Mouse (Mus musculus): ENCODE measurements around the gene 4930524B15Rik. TPM values are rescaled to one million over a fixed set of nuclear protein-coding genes. Genes with fewer than 3 reads are reported as not detected.
"Not testable (repeated sequence)": the region's sequence is repeated elsewhere in the genome, so short reads cannot be mapped to it uniquely, and the experiment has no call there.

4930524B15Rik gene
- total RNA-seq (2021): under 1 TPM in 1 of 2 experiments, not detected in 1; 0.12 TPM

- no peak for DNase-seq (ENCODE audit: extremely low spot score in 1 of 2, low spot score in 1 of 2)
Observed at GRCm38 (mm10) chr11:31965256-31966134, at the start of gene 4930524B15Rik. TSS of gene 4930524B15Rik (plus strand) at chr11:31965592.

GRCm38 (mm10) chr11:31917769-31918168 lies 47.6 kb upstream of the 4930524B15Rik start:
- no peak for DNase-seq (ENCODE audit: extremely low spot score in 1 of 2, low spot score in 1 of 2)

DNA sequence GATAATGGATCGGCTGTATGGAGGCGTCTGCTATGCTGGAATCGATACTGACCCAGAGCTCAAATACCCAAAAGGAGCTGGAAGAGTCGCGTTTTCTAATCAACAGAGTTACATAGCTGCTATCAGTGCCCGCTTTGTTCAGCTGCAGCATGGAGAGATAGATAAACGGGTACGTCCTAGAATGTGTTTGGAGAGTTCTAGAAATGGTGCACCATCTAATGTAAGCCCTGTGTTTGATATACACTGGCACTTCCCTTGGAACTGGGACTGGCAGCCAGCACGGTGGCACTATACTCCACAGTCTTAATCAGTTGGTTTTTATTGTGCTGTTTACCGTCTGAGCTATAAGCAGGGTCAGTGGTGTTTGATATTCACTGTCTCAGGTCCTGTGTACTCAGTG lies 35.3 kb upstream of the 4930524B15Rik start:
- no peak for DNase-seq (ENCODE audit: extremely low spot score in 1 of 2, low spot score in 1 of 2)

DNA sequence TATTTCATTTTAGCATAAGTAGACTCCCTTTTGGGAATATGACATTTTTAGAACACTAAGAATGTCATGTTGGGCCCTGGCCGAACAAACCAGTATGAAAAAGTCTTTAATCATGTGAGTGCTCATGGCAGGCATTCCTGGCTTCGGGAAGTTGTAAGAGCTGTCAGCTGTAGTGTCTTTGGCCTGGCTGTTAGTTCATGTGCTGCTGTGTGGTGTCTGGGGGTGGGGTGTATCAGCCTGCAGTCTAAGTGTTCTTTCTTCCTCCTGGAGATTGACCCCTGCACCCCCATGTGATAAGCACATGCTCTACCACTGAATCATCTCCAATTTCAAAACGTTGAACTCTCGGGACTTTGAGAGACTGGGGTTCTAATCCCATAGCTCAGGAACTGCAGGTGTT lies 29.7 kb upstream of the 4930524B15Rik start:
- DNase-seq (ENCODE audit: extremely low spot score in 1 of 2, low spot score in 1 of 2): no peak

GRCm38 (mm10) chr11:31936910-31937525 lies 28.4 kb upstream of the 4930524B15Rik start:
- DNase-seq (ENCODE audit: extremely low spot score in 1 of 2, low spot score in 1 of 2): no peak

DNA sequence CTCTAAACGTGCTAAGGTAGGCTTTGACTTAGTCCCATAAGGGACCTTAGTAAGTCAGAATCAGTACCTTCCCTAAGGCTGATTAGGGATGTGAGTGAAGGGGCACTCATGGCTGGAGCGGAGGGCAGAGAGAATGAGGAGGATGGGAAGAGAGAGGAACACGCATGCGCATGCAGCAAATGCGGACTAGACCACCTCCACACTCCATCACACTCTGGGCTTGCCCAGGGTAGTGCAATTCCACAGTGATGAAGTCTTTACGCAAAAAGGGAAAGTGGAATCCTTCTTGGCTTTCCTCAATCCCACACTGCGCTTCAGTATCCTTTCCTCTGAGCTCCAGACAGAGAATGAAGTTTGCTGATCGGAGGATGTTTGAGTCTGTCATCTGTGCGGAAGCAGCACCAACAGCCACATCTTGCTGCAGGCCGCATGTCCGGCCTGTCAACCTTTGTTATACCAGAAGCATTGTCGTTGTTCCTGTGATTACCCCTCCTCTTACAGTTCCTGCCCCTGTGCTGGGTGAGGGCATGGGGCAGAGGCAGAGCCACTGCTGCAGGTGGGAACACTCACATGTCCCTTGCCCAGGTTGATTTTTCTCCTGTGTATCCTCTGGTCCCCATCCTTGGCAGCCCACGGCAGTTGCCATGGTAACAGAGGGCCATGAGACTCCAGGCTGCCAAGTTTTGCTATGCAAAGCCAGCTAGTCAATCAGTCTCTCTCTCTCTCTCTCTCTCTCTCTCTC lies 24.3 kb upstream of the 4930524B15Rik start:
- peak; percentile 33 to 60 for DNase-seq (ENCODE audit: extremely low spot score in 1 of 2, low spot score in 1 of 2)

DNA sequence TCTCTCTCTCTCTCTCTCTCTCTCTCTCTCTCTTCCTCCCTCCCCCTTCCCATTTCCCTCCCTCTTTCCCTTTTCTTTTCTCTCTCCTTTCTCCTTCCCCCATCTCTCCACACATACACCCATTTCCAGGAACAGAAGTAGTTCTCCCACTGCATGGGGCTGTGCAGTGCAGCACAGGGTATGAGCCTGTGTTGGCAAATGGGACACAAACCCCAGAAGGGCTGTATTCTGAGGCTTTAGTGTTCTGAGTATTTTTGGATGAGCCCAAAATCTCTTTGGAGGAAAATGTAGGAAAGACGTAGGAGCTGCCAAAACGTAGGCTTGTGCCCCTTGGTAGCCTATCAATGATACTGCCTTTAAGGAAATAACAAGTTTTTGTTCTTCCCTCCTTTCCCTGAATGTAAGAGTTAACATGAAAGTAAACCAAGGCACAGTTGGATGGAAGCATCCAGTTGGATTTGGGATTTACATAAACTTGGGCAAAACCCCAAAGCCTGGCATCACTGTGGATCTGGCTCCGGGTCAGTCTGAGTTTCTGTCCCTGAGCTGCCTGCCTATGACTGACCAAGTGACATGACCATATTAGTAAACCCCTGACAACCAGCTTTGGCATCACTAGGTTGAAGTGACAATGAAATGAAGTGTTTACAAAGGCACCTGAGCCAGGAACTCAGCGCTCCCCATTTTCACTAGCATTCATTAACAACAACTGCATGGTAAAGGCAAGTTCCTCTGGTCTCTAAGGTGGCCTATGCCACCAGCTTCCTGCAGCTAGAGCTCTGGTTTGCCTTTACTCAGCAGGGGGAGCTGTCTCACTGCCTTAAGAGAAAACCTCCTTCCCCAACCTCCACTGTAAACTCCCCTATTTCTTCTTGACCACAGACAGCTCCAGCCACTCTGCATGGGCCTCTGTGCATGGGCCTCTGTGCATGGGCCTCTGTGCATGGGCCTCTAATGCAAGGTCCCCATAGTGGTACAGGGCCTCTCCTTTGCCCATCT lies 23.5 kb upstream of the 4930524B15Rik start:
- peak in 1 of 2 experiments; percentile 12 for DNase-seq (ENCODE audit: extremely low spot score in 1 of 2, low spot score in 1 of 2)

- DNase-seq (ENCODE audit: extremely low spot score in 1 of 2, low spot score in 1 of 2): no peak
Observed at GRCm38 (mm10) chr11:31945471-31945870, 19.9 kb upstream of the 4930524B15Rik start.

DNA sequence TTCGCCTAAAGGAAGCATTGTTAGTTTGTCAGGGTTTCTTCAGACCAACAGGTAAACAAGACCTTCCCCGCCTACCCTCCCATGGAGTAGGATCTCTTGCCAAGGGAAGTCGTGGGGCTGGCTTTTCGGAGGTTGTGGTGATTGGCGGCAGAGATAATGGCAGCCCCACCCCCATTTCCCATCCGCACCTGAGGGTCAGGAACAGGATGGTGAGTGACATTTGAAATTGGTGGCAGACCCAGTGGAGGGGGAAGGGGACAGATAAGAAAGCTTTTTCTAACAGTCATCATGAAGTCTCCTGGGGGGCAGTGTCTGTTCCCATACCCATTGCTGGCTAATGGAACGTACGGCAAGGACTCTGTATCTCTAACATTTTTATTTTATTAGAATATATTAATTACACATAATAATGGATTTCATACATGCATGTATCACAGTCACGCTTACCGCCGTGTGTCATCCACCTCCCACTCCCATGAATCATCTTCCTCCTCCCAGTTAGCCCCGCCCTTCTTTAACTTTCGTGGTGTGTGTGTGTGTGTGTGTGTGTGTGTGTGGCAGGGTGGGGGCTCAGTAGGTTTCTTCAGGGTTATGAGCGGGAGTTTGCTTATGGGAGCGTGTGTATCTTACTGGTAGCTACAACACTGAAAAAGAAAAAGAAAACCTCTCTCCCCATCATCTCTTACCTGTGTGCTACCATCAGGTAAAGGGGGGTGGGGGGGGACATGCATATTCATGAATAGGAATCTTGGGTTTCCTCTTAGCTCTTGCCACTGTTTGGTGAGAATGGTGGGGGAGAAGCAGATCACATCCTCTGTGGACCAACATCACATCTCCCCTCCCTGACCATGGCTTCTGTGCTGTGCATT lies 16.7 kb upstream of the 4930524B15Rik start:
- peak in 1 of 2 experiments; percentile 10 for DNase-seq (ENCODE audit: extremely low spot score in 1 of 2, low spot score in 1 of 2)

- peak; percentile 57 to 89 for DNase-seq (ENCODE audit: extremely low spot score in 1 of 2, low spot score in 1 of 2)
Observed at GRCm38 (mm10) chr11:31949331-31949785, 16.0 kb upstream of the 4930524B15Rik start.

- no peak for DNase-seq (ENCODE audit: extremely low spot score in 1 of 2, low spot score in 1 of 2)
Observed at GRCm38 (mm10) chr11:31960071-31960470, 5.3 kb upstream of the 4930524B15Rik start.

DNA sequence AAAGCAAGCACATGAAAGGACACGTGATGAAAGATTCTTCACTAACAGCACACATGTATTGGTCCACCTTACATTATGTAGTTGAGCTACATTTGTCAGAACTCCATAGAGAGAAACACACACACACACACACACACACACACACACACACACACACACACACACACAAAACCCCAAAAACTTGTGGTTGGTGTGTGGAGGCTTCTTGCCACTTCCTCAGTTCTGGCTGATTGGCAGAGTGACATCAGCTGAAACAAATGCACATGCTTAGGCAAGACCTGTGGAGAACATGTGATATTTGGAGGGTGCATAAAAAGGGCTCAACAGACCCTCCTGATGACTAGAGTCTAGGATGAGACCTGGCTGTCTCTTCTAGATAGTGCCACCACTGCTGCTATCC lies 1.4 kb upstream of the 4930524B15Rik start:
- no peak for DNase-seq (ENCODE audit: extremely low spot score in 1 of 2, low spot score in 1 of 2)

DNA sequence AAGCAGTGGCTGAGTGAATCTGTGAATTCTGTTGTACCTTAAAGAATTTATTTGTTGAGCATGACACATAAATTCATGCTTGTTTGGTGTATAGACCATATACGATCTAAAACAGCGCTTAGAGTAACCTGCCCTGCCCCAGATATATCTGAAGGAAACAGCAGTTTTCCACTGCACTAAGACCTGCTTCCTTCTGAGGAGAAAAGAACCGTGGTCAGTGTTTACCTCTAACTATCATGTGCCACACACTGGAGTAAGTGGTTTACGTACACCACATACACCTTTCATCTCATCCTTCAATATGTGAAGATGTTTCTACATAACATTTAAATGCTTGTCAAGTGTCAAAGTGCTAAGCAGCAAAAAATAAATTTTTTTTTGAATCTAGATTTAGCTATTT lies 8.7 kb downstream of the 4930524B15Rik start:
- no peak for DNase-seq (ENCODE audit: extremely low spot score in 1 of 2, low spot score in 1 of 2)

DNA sequence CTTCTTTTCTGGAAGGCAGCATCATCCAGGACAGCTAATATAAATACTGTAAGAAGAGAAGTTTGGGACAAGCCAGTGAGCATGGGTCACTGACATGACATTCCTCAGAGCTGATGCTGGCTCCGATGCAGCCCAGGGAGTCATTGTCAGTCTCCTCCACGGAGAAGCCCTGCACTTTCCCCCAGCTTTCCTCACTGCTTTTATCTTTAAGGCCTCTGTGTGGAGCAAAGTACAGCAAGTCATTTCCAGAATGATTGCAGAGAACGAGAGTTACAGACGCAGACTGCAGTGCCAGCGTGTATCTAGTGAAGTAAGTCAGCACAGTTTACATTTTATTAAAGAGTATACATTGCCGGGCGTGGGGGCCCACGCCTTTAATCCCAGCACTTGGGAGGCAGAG lies 9.4 kb downstream of the 4930524B15Rik start:
- no peak for DNase-seq (ENCODE audit: extremely low spot score in 1 of 2, low spot score in 1 of 2)

DNA sequence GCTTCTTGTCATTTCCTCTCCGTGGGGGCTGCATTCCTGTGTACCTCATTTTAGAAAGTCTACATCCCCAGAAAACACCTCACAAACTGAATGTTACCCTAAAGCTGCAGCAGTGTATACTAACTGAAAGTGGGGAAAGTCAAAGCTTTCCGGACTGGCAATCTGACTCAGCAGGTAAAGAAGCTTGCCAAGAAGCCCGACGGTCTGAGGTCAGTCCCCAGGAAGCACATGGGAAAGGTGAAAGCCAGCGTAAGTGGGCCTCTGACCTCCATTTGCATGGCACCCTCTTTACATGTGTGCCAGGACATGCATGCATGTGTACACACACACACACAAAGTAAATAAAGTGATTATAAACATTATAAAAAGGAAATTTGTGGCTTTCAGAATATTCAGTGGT lies 10.3 kb downstream of the 4930524B15Rik start:
- DNase-seq (ENCODE audit: extremely low spot score in 1 of 2, low spot score in 1 of 2): no peak

DNA sequence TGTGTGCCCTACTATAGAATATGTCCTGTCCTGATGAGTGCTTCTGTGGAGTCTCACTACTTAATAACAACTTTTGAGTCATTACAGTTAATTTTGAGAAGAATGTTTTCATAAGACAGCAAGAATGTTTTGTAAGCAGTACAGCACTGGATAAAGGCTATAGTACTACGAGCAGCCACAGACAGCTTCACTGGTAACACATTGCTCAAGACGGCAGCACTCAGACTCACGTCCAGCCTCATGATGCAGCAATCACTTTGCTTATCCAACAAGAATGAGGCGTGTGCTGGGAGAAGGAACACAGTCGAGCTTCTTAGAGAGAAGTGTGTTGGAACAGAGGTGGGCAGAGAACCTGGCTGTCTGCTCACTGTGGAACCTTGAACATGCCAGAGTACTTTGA lies 10.7 kb downstream of the 4930524B15Rik start:
- no peak for DNase-seq (ENCODE audit: extremely low spot score in 1 of 2, low spot score in 1 of 2)

DNA sequence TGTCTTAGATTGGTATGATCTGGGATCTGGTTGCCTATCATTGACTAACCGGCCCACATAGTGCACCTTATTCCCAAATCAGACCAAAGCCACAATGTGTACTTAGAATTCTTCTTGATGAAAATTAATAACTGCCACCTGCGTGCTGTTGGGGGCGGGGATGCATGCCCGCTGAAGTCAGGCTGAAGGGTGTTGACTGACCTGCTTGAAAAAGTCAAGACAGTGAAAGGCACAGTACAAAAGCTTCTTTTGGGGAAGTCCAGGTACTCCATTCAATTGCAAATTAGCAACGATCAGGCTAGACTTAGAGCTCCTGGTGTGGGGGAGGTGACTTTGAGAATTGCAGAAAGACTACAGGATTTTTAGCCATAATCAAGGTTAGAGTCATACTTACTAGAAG lies 14.7 kb downstream of the 4930524B15Rik start:
- DNase-seq (ENCODE audit: extremely low spot score in 1 of 2, low spot score in 1 of 2): not testable (repeated sequence)

GRCm38 (mm10) chr11:31981830-31982229 lies 16.4 kb downstream of the 4930524B15Rik start:
- no peak for DNase-seq (ENCODE audit: extremely low spot score in 1 of 2, low spot score in 1 of 2)

Data from layer of hippocampus, postnatal 25 days (tissue).